In genomic region chr13:40288650-40289049, GRCm38 (mm10) we compare ENCODE assay signal across 26 mouse cellular contexts.
DNase-seq lines count a peak whose midpoint lies in the region; ATAC-seq and TF ChIP-seq lines count a peak whose summit lies in the region.
"Had no signal": no experiment of that assay in that cellular context is flagged by ENCODE, and none has a peak within 500 bp of the region (broad histone marks: within the 10 kb centered on the region; RNA-seq: fewer than 3 reads in every experiment).

No protein-coding gene starts in this region.

- intact Hi-C loops in left cerebral cortex, postnatal 10 days (cut with DNase I): no loop called here

- H3K4me2 ChIP-seq in CH12.LX (ENCODE audit: insufficient read depth, low read depth, poor library complexity, severe bottlenecking): no peak overlapping the region
- H3K4me2 ChIP-seq: embryonic facial prominence, embryonic 12.5 days; embryonic facial prominence, embryonic 15.5 days; heart, embryonic 12.5 days; heart, embryonic 15.5 days; hindbrain, embryonic 14.5 days had no signal

- dilution Hi-C loops in CH12.LX (cut with MboI; ENCODE audit: extremely low pct_ligation_motif_present, extremely low pct_unique_long_range_greater_than_20kb, low sequenced_read_pairs): no loop called here

- no peak overlapping the region for H3K27ac ChIP-seq in CH12.LX (ENCODE audit: insufficient read depth, low read depth)
- H3K27ac ChIP-seq: embryonic facial prominence, embryonic 12.5 days; embryonic facial prominence, embryonic 15.5 days; gastrocnemius, adult 2 months; heart, embryonic 15.5 days; hindbrain, embryonic 14.5 days; hindbrain, postnatal 0 days had no signal

- H3K27me3 ChIP-seq in CH12.LX (replicated peaks): no peaks in the 10 kb centered on the region
- H3K27me3 ChIP-seq: embryonic facial prominence, embryonic 12.5 days; embryonic facial prominence, embryonic 15.5 days; heart, embryonic 12.5 days; heart, embryonic 15.5 days had no signal

- no peak for TF ChIP-seq EP300 in CH12.LX (IDR thresholded peaks at IDR 0.05; ENCODE audit: low read length)

- H3K4me1 ChIP-seq in CH12.LX (ENCODE audit: control insufficient read depth in 1 of 2, insufficient read depth in 2 of 2): peaks cover 0 to 4% of the 10 kb centered on the region in 2 experiments; a peak in 1 of 4 replicates
- H3K4me1 ChIP-seq: heart, embryonic 12.5 days; heart, embryonic 15.5 days had no signal

- no peak for TF ChIP-seq CTCF in CH12.LX (conservative IDR thresholded peaks at IDR 0.05 in 1 of 2, IDR thresholded peaks at IDR 0.05 in 1 of 2; ENCODE audit: low read depth in 2 of 2, low read length in 2 of 2)

- TF ChIP-seq RAD21 in CH12.LX (IDR thresholded peaks at IDR 0.05; ENCODE audit: low read depth, low read length): no peak

- no peak overlapping the region for H3K9ac ChIP-seq in CH12.LX (ENCODE audit: insufficient read depth, low read depth)
- H3K9ac ChIP-seq: embryonic facial prominence, embryonic 12.5 days; embryonic facial prominence, embryonic 15.5 days; forebrain, postnatal 0 days; heart, embryonic 12.5 days; heart, embryonic 15.5 days; hindbrain, embryonic 14.5 days had no signal

- in situ Hi-C loops in CH12.LX (cut with MboI; ENCODE audit: low pct_ligation_motif_present, low pct_unique_long_range_greater_than_20kb, low sequenced_read_pairs): no loop called here

- no peak for TF ChIP-seq POLR2A in CH12.LX (IDR thresholded peaks at IDR 0.05; ENCODE audit: low read depth, low read length)

- ATAC-seq in granulocyte monocyte progenitor cell, adult 5-6 weeks (replicated peaks; ENCODE audit: poor library complexity, severe bottlenecking): peak; percentile 93
- ATAC-seq in megakaryocyte progenitor cell, adult 5-6 weeks (replicated peaks; ENCODE audit: poor library complexity): peak; percentile 96
- ATAC-seq: forebrain, embryonic 14.5 days; forebrain, postnatal 0 days; hindbrain, postnatal 0 days; inflammation-experienced regulatory T-cells, adult 6 months; intestine, embryonic 16.5 days had no signal

- no peaks in the 10 kb centered on the region for H3K9me3 ChIP-seq in CH12.LX (replicated peaks; ENCODE audit: low read length)
- H3K9me3 ChIP-seq: embryonic facial prominence, embryonic 12.5 days; embryonic facial prominence, embryonic 15.5 days; heart, embryonic 12.5 days; heart, embryonic 15.5 days had no signal

- no peaks in the 10 kb centered on the region for H3K36me3 ChIP-seq in CH12.LX (replicated peaks in 1 of 2; ENCODE audit: control insufficient read depth in 1 of 2, insufficient read depth in 1 of 2, low read length in 1 of 2)
- H3K36me3 ChIP-seq: embryonic facial prominence, embryonic 12.5 days; embryonic facial prominence, embryonic 15.5 days; heart, embryonic 12.5 days; heart, embryonic 15.5 days had no signal

- no peak overlapping the region for H3K4me3 ChIP-seq in CH12.LX (replicated peaks in 1 of 3; ENCODE audit: low read depth in 2 of 3, low read length in 2 of 3, poor library complexity in 1 of 3)
- H3K4me3 ChIP-seq: embryonic facial prominence, embryonic 12.5 days; embryonic facial prominence, embryonic 15.5 days; gastrocnemius, adult 2 months; heart, embryonic 12.5 days; heart, embryonic 15.5 days had no signal

- DNase-seq in CH12.LX (ENCODE audit: extremely low read depth): peak; percentile 17
- no peak for DNase-seq in cerebellum, adult 9-10 months
- DNase-seq in kidney, adult 9 months: no peak
- DNase-seq in left cerebral cortex, postnatal 10 days (ENCODE audit: extremely low spot score in 1 of 2, low spot score in 2 of 2): no peak
- DNase-seq: adrenal gland, adult 8-10 months; adrenal gland, postnatal 25 days; cerebellum, adult 11 months; cerebellum, adult 8-10 months; cerebellum, postnatal 14 days; forebrain, postnatal 0 days; gastrocnemius, adult 2 months; gastrocnemius, postnatal 14 days; heart, adult 18-20 months; heart, postnatal 10 days; heart, postnatal 36 days had no signal

- H3K79me2 ChIP-seq in CH12.LX (replicated peaks; ENCODE audit: control insufficient read depth, extremely low read depth, insufficient read depth, poor library complexity, severe bottlenecking): no peaks in the 10 kb centered on the region

TF ChIP-seq in CH12.LX, 34 proteins besides CTCF, POLR2A, EP300 and RAD21:
- no peak for TF ChIP-seq ELF1 (IDR thresholded peaks at IDR 0.05; ENCODE audit: low read depth, low read length)
- TF ChIP-seq RCOR1 (conservative IDR thresholded peaks at IDR 0.05; ENCODE audit: low read depth, low read length): no peak
- no peak for TF ChIP-seq ZKSCAN1 (IDR thresholded peaks at IDR 0.05; ENCODE audit: borderline replicate concordance, low read depth, low read length)
TF ChIP-seq in CH12.LX: peak in this region for 0.
